Mouse (Mus musculus) T-helper 2 cell (primary cell): Measurements from ENCODE around the gene Gm21852.
"Not testable (repeated sequence)": the region's sequence is repeated elsewhere in the genome, so short reads cannot be mapped to it uniquely, and the experiment has no call there.

Experiments used
- in situ Hi-C: fragments of 300-600 bp; cut with MboI, MseI; formaldehyde crosslinking; loops from one replicate; pipeline ENCODE4 v1.15.1; 2025; ENCODE audit warnings: high pct_unique_total_duplicates

Gm21852 gene

GRCm38 (mm10) chrY:40651896-40652295 lies at the start of gene Gm21852:
TSS of gene Gm21852 (minus strand) at chrY:40651996.
- in situ Hi-C loops = not testable (repeated sequence)
